ENCODE assay signal across 12 mouse cellular contexts in the genomic region with DNA sequence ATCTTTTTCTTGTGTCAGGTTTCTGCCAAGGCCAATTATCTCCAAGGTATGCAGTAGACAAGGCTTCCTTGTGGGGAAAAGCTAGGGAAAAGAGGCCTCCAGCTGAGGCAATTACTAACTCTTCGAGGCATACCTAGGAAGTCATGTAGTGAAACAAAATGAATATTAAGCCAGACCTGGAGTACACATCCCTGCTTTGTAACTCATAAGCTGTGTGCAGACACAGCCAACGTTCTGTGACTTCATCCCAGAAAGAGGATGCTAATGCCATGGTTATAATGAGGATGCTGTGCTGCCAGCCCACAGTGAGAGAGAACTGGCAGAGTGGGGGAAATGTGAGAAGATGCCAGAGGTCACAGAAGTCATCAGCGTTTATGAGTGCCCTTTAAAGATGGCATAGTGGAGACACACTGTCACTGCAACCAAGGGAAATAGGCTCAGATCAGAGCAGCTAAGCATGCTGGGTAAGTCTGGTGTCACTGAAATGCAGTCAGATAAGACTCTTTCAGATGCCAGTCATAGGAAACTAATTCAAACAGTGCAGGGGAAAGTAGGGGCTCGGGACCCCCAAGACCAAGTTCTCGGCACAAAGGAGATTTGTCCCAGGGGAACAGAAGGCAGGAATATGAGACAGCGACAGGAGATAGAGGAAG. TPM values are rescaled to one million over a fixed set of nuclear protein-coding genes. Genes with fewer than 3 reads are reported as not detected.
DNase-seq lines count a peak whose midpoint lies in the region; ATAC-seq lines count a peak whose summit lies in the region.
"Had no signal": no experiment of that assay in that cellular context is flagged by ENCODE, and none has a peak within 500 bp of the region (broad histone marks: within the 10 kb centered on the region; RNA-seq: fewer than 3 reads in every experiment).

No protein-coding gene starts in this region.

- ATAC-seq in hindbrain, embryonic 11.5 days (ENCODE audit: low FRiP score): no peak
- no peak for ATAC-seq in midbrain, embryonic 12.5 days (ENCODE audit: low FRiP score, low read depth)

- peak overlapping the region; percentile 7; the same call in 1 of the 2 replicates for H3K4me2 ChIP-seq in hindbrain, embryonic 11.5 days (replicated peaks; ENCODE audit: low read depth, low read length)
- peak overlapping the region; percentile 48; the same call in 1 of the 2 replicates for H3K4me2 ChIP-seq in midbrain, embryonic 12.5 days (replicated peaks)
- H3K4me2 ChIP-seq: limb, embryonic 13.5 days had no signal

- H3K36me3 ChIP-seq in heart, embryonic 10.5 days: no peaks in the 10 kb centered on the region
- H3K36me3 ChIP-seq in hindbrain, embryonic 11.5 days (ENCODE audit: control insufficient read depth, insufficient read depth, low read length): no peaks in the 10 kb centered on the region
- H3K36me3 ChIP-seq in midbrain, embryonic 12.5 days: no peaks in the 10 kb centered on the region
- H3K36me3 ChIP-seq: limb, embryonic 13.5 days had no signal

- H3K4me3 ChIP-seq in heart, embryonic 10.5 days: no peak overlapping the region
- no peak overlapping the region for H3K4me3 ChIP-seq in hindbrain, embryonic 11.5 days (ENCODE audit: low read depth, low read length)
- H3K4me3 ChIP-seq in midbrain, embryonic 12.5 days: no peak overlapping the region
- H3K4me3 ChIP-seq: limb, embryonic 13.5 days; megakaryocyte, embryonic 14.5 days had no signal

- WGBS in heart, embryonic 10.5 days: 54% methylated on average over 6 of the region's 6 CpGs
- 32% methylated on average over 6 of the region's 6 CpGs for WGBS in hindbrain, embryonic 11.5 days
- WGBS in midbrain, embryonic 12.5 days: 18% methylated on average over 6 of the region's 6 CpGs

- no peaks in the 10 kb centered on the region for H3K27me3 ChIP-seq in heart, embryonic 10.5 days (ENCODE audit: insufficient read depth, poor library complexity, severe bottlenecking)
- H3K27me3 ChIP-seq in hindbrain, embryonic 11.5 days (ENCODE audit: control insufficient read depth, insufficient read depth, low read length): no peaks in the 10 kb centered on the region
- H3K27me3 ChIP-seq in midbrain, embryonic 12.5 days: no peaks in the 10 kb centered on the region
- H3K27me3 ChIP-seq: limb, embryonic 13.5 days; megakaryocyte, embryonic 14.5 days had no signal

- DNase-seq in heart, embryonic 10.5 days (ENCODE audit: low spot score): no peak
- DNase-seq in heart, postnatal 10 days: no peak
- DNase-seq in brain, adult 2 months (ENCODE audit: low read depth, low spot score): peak; percentile 28
- peak; percentile 46 for DNase-seq in hindbrain, embryonic 11.5 days (ENCODE audit: low spot score)
- DNase-seq in spleen, postnatal 36 days (ENCODE audit: low spot score in 2 of 2): no peak
- DNase-seq in lung, postnatal 14 days: no peak
- DNase-seq in heart, postnatal 4 days: no peak
- DNase-seq: adrenal gland, postnatal 36 days; cerebellum, adult 9-10 months had no signal

- intact Hi-C loops in heart, postnatal 10 days (cut with DNase I): no loop called here

- 0 out of 2 replicates have a peak overlapping the region, but pooled peaks have one; percentile 37 for H3K9ac ChIP-seq in hindbrain, embryonic 11.5 days (ENCODE audit: low read depth, low read length)
- H3K9ac ChIP-seq in midbrain, embryonic 12.5 days (replicated peaks): no peak overlapping the region
- H3K9ac ChIP-seq: limb, embryonic 13.5 days had no signal

- H3K27ac ChIP-seq in heart, embryonic 10.5 days: peak overlapping the region; percentile 22; the same call in 1 of the 2 replicates
- peak overlapping the region; percentile 92 for H3K27ac ChIP-seq in hindbrain, embryonic 11.5 days (ENCODE audit: low read depth, low read length)
- H3K27ac ChIP-seq in midbrain, embryonic 12.5 days (replicated peaks): peak overlapping the region; percentile 94
- H3K27ac ChIP-seq: limb, embryonic 13.5 days had no signal

- peaks cover 25% of the 10 kb centered on the region for H3K4me1 ChIP-seq in heart, embryonic 10.5 days
- H3K4me1 ChIP-seq in hindbrain, embryonic 11.5 days (replicated peaks; ENCODE audit: control insufficient read depth, insufficient read depth, low read length): peaks cover 27% of the 10 kb centered on the region
- H3K4me1 ChIP-seq in midbrain, embryonic 12.5 days: peaks cover 52% of the 10 kb centered on the region

- H3K9me3 ChIP-seq in heart, embryonic 10.5 days: no peaks in the 10 kb centered on the region
- H3K9me3 ChIP-seq in hindbrain, embryonic 11.5 days (ENCODE audit: control insufficient read depth, low read length): no peaks in the 10 kb centered on the region
- no peaks in the 10 kb centered on the region for H3K9me3 ChIP-seq in midbrain, embryonic 12.5 days
- H3K9me3 ChIP-seq: limb, embryonic 13.5 days; megakaryocyte, embryonic 14.5 days had no signal

RNA-seq across cellular contexts. Expression of a gene that starts 24.2 kb away (rescaled TPM):
- 0.74 and 1.4 TPM in 2 replicates for polyA plus RNA-seq in heart, embryonic 10.5 days (2016; fragmentation: Nextera tagmentation; extraction: Ambion mirVana)
- 1 to 10 TPM; 2.6 to 2.9 TPM for total RNA-seq in heart, postnatal 10 days (2021)
- polyA plus RNA-seq in hindbrain, embryonic 11.5 days (2014; fragmentation: Nextera tagmentation; extraction: Ambion mirVana): 49.8 and 89.6 TPM in 2 replicates
- polyA plus RNA-seq in midbrain, embryonic 12.5 days (2016; fragmentation: Nextera tagmentation; extraction: Ambion mirVana): 60.5 and 63.7 TPM in 2 replicates
- 1 to 10 TPM; 2.9 to 3.0 TPM for total RNA-seq in heart, postnatal 4 days (2021)

Comparison
In these comparisons a context has a peak if more than half of its experiments do, and no peak if none do; other contexts are left out.
1. DNase-seq: peak in brain, adult 2 months (single experiment) and hindbrain, embryonic 11.5 days (single experiment); none in heart, embryonic 10.5 days (single experiment), heart, postnatal 10 days (0 of 2), spleen, postnatal 36 days (0 of 2), lung, postnatal 14 days (single experiment) and heart, postnatal 4 days (single experiment).
2. H3K27ac ChIP-seq: peak in every context shown above with its lines; median percentile 94 in midbrain, embryonic 12.5 days; 92 in hindbrain, embryonic 11.5 days; 22 in heart, embryonic 10.5 days.
3. RNA of a gene that starts 24.2 kb away (polyA plus RNA-seq): 49.8 to 89.6 TPM in hindbrain, embryonic 11.5 days and 60.5 to 63.7 TPM in midbrain, embryonic 12.5 days; 0.74 to 1.4 TPM in heart, embryonic 10.5 days; every median in the first group is over 10 times any median in the second.